Mouse (Mus musculus) hindbrain, embryonic 14.5 days (tissue): Measurements from ENCODE around the gene Gm10471. TPM values are rescaled to one million over a fixed set of nuclear protein-coding genes. Genes with fewer than 3 reads are reported as not detected.
"Not testable (repeated sequence)": the region's sequence is repeated elsewhere in the genome, so short reads cannot be mapped to it uniquely, and the experiment has no call there.

ENCODE experiments used
- ATAC-seq: fragments of 200-750 bp; cut with Nextera tagmentation; 2 replicates; pipeline ENCODE4 v1.8.0; 2017; ENCODE audit warnings: moderate number of reproducible peaks, mild to moderate bottlenecking, moderate TSS enrichment, moderate library complexity; ENCODE audit not compliant: low FRiP score
- DNase-seq: peaks from one replicate; pipeline ENCODE4 v3.0.0-alpha.2; 2015; ENCODE audit warnings: low spot score
- H3K27ac ChIP-seq: fragments of 300-500 bp; sonication (generic); 2 replicates; pipeline ENCODE4 v1.5.1; 2014; ENCODE audit warnings: mild to moderate bottlenecking, moderate library complexity
- H3K27me3 ChIP-seq: fragments of 300-500 bp; sonication (generic); 2 replicates; pipeline ENCODE4 v1.6.1; 2014; ENCODE audit warnings: mild to moderate bottlenecking, low read length, mixed read lengths; ENCODE audit not compliant: control insufficient read depth, insufficient read depth
- H3K36me3 ChIP-seq: fragments of 300-500 bp; sonication (generic); replicated peaks from 2 replicates; pipeline ENCODE4 v1.6.1; 2014; ENCODE audit not compliant: control insufficient read depth, insufficient read depth
- H3K4me1 ChIP-seq: fragments of 300-500 bp; sonication (generic); replicated peaks from 2 replicates; pipeline ENCODE4 v1.6.1; 2014; ENCODE audit warnings: antibody characterized with exemption, low read length, mixed read lengths; ENCODE audit not compliant: control insufficient read depth, insufficient read depth
- H3K4me2 ChIP-seq: fragments of 300-500 bp; sonication (generic); replicated peaks from 2 replicates; pipeline ENCODE4 v1.6.1; 2014; ENCODE audit warnings: mild to moderate bottlenecking, moderate library complexity
- H3K4me3 ChIP-seq: fragments of 300-500 bp; sonication (generic); replicated peaks from 2 replicates; pipeline ENCODE4 v1.5.1; 2014; ENCODE audit warnings: mild to moderate bottlenecking, low read length
- H3K9ac ChIP-seq: fragments of 300-500 bp; sonication (generic); 2 replicates; pipeline ENCODE4 v1.6.1; 2014
- H3K9me3 ChIP-seq: fragments of 300-500 bp; sonication (generic); 2 replicates; pipeline ENCODE4 v1.6.1; 2016; ENCODE audit warnings: low read length; ENCODE audit not compliant: control insufficient read depth
- WGBS: fragments of 180-500 bp; shearing (Covaris S2); extraction: QIAGEN DNeasy Blood & Tissue Kit; methylation state at CpG from one replicate; pipeline ENCODE4 v1.1.7; 2014; 5-methylcytosine and 5-hydroxymethylcytosine counted together
- polyA plus RNA-seq: library from polyadenylated mRNA; unstranded; fragments of >200 nt; fragmentation: Nextera tagmentation; extraction: Ambion mirVana; gene quantifications from 2 replicates; pipeline ENCODE4 v1.2.1, GENCODE M21; 2014

Gene Gm10471
- polyA plus RNA-seq, result not detected in 2 replicates

DNA sequence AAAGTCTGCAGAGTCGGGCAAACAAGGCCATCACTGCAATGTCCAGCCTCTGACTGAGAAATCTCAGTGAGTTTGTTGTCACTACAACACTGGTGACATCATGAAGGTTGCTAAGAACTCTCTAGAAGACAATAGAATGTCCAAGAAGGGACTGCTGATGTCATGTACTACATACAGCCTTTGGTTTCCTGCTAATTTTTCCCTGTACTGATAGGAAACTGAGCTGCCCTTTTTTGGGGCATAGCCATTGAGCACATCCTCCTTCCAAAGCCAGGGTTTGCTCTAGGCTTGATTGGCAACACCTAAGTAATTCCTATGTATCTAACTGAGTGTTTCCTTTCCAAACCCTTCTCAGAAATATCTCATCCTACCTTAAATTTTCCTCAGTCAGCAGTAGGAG, at the start of gene Gm10471:
Gene Gm10471 (minus strand): TSS at position 101 of the 400 bp plus-strand sequence.
- H3K9ac ChIP-seq, H3K36me3 ChIP-seq, ATAC-seq, H3K4me2 ChIP-seq, H3K27me3 ChIP-seq, H3K4me1 ChIP-seq, H3K9me3 ChIP-seq, H3K27ac ChIP-seq, H3K4me3 ChIP-seq, DNase-seq: not testable (repeated sequence)
- WGBS, result 95% methylated on average over 1 of the region's 1 CpGs

DNA sequence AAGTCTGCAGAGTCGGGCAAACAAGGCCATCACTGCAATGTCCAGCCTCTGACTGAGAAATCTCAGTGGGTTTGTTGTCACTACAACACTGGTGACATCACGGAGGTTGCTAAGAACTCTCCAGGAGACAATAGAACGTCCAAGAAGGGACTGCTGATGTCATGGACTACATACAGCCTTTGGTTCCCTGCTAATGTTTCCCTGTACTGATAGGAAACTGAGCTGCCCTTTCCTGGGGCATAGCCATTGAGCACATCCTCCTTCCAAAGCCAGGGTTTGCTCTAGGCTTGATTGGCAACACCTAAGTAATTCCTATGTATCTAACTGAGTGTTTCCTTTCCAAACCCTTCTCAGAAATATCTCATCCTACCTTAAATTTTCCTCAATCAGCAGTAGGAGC, 32.2 kb upstream of the Gm10471 start, which contains the start of gene Gm10220:
Gene Gm10220 (minus strand): TSS at position 101 of the 400 bp plus-strand sequence.
- H3K27ac ChIP-seq, H3K36me3 ChIP-seq, ATAC-seq, H3K27me3 ChIP-seq, H3K4me3 ChIP-seq, H3K4me2 ChIP-seq, H3K9me3 ChIP-seq, H3K9ac ChIP-seq, H3K4me1 ChIP-seq, DNase-seq: not testable (repeated sequence)
- WGBS, result no CpG with 5 or more reads among the region's 3 CpGs

DNA sequence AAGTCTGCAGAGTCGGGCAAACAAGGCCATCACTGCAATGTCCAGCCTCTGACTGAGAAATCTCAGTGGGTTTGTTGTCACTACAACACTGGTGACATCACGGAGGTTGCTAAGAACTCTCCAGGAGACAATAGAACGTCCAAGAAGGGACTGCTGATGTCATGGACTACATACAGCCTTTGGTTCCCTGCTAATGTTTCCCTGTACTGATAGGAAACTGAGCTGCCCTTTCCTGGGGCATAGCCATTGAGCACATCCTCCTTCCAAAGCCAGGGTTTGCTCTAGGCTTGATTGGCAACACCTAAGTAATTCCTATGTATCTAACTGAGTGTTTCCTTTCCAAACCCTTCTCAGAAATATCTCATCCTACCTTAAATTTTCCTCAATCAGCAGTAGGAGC, 16.2 kb upstream of the Gm10471 start, which contains the start of gene 5031410I06Rik:
Gene 5031410I06Rik (minus strand): TSS at position 101 of the 400 bp plus-strand sequence.
- not testable (repeated sequence) for H3K36me3 ChIP-seq, H3K4me2 ChIP-seq, H3K4me1 ChIP-seq, ATAC-seq, H3K27me3 ChIP-seq, H3K27ac ChIP-seq, H3K9ac ChIP-seq, DNase-seq, H3K4me3 ChIP-seq, H3K9me3 ChIP-seq
- WGBS, result no CpG with 5 or more reads among the region's 3 CpGs

DNA sequence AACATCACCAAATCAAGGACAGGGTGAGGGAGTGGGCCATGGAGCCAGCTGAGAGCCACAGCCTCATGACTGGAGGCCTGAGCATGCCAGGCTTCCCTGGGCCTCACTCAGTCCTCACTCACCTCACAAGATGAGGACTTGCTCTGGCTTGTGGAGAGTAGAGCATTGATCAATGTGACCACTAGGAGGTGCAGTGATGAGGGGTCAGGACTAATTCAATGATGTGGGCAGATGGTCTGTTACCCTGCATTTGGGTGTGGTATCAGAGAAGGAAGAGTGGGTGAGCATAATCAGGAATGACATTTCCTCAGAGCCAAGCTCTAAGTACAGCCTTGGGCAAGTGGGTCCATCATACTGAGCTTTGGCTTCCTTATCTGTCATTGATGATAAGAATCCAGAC, 10.1 kb downstream of the Gm10471 start:
- not testable (repeated sequence) for H3K4me2 ChIP-seq, H3K9ac ChIP-seq, H3K4me1 ChIP-seq, H3K36me3 ChIP-seq, H3K27ac ChIP-seq, H3K9me3 ChIP-seq, DNase-seq, ATAC-seq, H3K4me3 ChIP-seq, H3K27me3 ChIP-seq

DNA sequence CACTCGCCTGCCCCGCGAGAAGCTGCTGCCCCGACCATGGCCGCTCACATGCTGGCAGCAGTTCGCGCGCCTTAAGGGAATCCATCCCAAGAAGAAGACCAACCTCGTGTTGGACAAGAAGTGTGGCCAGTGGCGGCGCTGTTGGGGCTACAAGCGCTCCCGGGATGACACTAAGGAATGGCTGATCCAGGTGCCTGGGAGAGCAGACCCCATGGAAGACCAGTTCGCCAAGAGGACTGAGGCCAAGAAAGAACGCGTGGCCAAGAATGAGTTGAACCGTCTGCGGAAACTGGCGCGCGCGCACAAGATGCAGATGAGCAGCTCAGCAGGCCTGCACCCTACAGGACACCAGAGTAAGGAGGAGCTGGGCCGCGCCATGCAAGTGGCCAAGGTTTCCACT, 18.4 kb downstream of the Gm10471 start:
- no peak overlapping the region for H3K4me2 ChIP-seq
- DNase-seq, result no peak
- no peak for ATAC-seq

DNA sequence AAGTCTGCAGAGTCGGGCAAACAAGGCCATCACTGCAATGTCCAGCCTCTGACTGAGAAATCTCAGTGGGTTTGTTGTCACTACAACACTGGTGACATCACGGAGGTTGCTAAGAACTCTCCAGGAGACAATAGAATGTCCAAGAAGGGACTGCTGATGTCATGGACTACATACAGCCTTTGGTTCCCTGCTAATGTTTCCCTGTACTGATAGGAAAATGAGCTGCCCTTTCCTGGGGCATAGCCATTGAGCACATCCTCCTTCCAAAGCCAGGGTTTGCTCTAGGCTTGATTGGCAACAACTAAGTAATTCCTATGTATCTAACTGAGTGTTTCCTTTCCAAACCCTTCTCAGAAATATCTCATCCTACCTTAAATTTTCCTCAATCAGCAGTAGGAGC, 30.6 kb downstream of the Gm10471 start, which contains the start of gene Gm7347:
Gene Gm7347 (minus strand): TSS at position 101 of the 400 bp plus-strand sequence.
- ATAC-seq, H3K4me3 ChIP-seq, H3K9me3 ChIP-seq, DNase-seq, H3K4me1 ChIP-seq, H3K27ac ChIP-seq, H3K36me3 ChIP-seq, H3K9ac ChIP-seq, H3K27me3 ChIP-seq, H3K4me2 ChIP-seq: not testable (repeated sequence)
- WGBS, result no CpG with 5 or more reads among the region's 2 CpGs

More for the DNA sequence above, 18.4 kb downstream of the Gm10471 start:
- Histone ChIP-seq H3K4me3 (no peak overlapping the region), H3K9me3 (peaks cover 7% of the 10 kb centered on the region; the same call in 1 of the 2 replicates), H3K9ac (no peak overlapping the region), H3K27ac (no peak overlapping the region), H3K36me3 (no peaks in the 10 kb centered on the region), H3K4me1 (no peaks in the 10 kb centered on the region), H3K27me3 (no peaks in the 10 kb centered on the region)
- WGBS, result 91% methylated on average over 24 of the region's 24 CpGs

DNA sequence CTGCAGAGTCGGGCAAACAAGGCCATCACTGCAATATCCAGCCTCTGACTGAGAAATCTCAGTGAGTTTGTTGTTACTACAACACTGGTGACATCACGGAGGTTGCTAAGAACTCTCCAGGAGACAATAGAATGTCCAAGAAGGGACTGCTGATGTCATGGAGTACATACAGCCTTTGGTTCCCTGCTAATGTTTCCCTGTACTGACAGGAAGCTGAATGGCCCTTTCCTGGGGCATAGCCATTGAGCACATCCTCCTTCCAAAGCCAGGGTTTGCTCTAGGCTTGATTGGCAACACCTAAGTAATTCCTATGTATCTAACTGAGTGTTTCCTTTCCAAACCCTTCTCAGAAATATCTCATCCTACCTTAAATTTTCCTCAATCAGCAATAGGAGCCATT, 49.6 kb downstream of the Gm10471 start, which contains the start of gene Speer4a:
Gene Speer4a (minus strand): TSS at position 101 of the 400 bp plus-strand sequence.
- H3K4me3 ChIP-seq, H3K4me2 ChIP-seq, H3K27me3 ChIP-seq, H3K9me3 ChIP-seq, DNase-seq, H3K36me3 ChIP-seq, H3K4me1 ChIP-seq, H3K27ac ChIP-seq, H3K9ac ChIP-seq, ATAC-seq: not testable (repeated sequence)
- 78% methylated on average over 2 of the region's 2 CpGs for WGBS

Other genes starting within 250 kb of the Gm10471 start
- gene Gm21663, start 146.9 kb downstream of the Gm10471 start, polyA plus RNA-seq, result 0.18 TPM in 1 of 2 replicates, not detected in the other
- 0.10 and 0.32 TPM in 2 replicates for gene Gm21671, start 134.9 kb downstream of the Gm10471 start, polyA plus RNA-seq
- 0.22 and 0.31 TPM in 2 replicates for gene Gm21680, start 116.6 kb downstream of the Gm10471 start, polyA plus RNA-seq
- 0.41 TPM in 1 of 2 replicates, not detected in the other for gene Gm21698, start 100.6 kb downstream of the Gm10471 start, polyA plus RNA-seq
- gene Gm1979, start 84.5 kb downstream of the Gm10471 start, polyA plus RNA-seq, result 0.29 and 0.37 TPM in 2 replicates
- 0.12 TPM in 1 of 2 replicates, not detected in the other for gene Gm5862, start 66.4 kb downstream of the Gm10471 start, polyA plus RNA-seq
- gene Speer4a, start 49.7 kb downstream of the Gm10471 start, polyA plus RNA-seq, result 0.20 and 0.29 TPM in 2 replicates
- gene Gm7347, start 30.7 kb downstream of the Gm10471 start, polyA plus RNA-seq, result 0.10 and 0.20 TPM in 2 replicates
- gene 5031410I06Rik, start 16.1 kb upstream of the Gm10471 start, polyA plus RNA-seq, result 0.12 and 0.17 TPM in 2 replicates
- not detected in 2 replicates for gene Gm10220, start 32.1 kb upstream of the Gm10471 start, polyA plus RNA-seq
- gene Gm7361, start 168.4 kb upstream of the Gm10471 start, polyA plus RNA-seq, result 0.50 and 0.56 TPM in 2 replicates